Mouse (Mus musculus): ENCODE measurements around the gene Plcl2. TPM values are rescaled to one million over a fixed set of nuclear protein-coding genes. Genes with fewer than 3 reads are reported as not detected.
A peak's percentile ranks its signal among the peaks of the same experiment; 100 is the strongest.
"Not testable (repeated sequence)": the region's sequence is repeated elsewhere in the genome, so short reads cannot be mapped to it uniquely, and the experiment has no call there.

Gene Plcl2
- total RNA-seq, 2 experiments from 2014 or later: 7.9 to 11.5 TPM

DNA sequence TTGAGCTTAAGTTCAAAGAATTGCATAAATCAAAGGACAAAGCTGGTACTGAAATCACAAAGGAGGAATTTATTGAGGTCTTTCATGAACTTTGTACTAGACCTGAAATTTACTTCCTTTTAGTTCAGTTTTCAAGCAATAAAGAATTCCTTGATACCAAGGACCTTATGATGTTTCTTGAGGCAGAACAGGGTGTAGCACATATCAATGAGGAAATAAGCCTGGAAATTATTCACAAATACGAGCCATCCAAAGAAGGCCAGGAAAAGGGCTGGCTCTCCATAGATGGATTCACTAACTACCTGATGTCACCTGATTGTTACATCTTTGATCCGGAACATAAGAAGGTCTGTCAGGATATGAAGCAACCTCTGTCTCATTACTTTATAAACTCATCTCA is 97.7 kb downstream of the Plcl2 start:
- DNase-seq: no peak
- intact Hi-C loops (cut with DNase I): no loop called here

GRCm38 (mm10) chr17:50609908-50610307 is 100.7 kb downstream of the Plcl2 start:
- intact Hi-C loops (cut with DNase I): no loop called here
- no peak for DNase-seq

GRCm38 (mm10) chr17:50620794-50621537 is 111.8 kb downstream of the Plcl2 start:
- DNase-seq: no peak
- intact Hi-C loops (cut with DNase I): no loop called here

GRCm38 (mm10) chr17:50621996-50622395 is 112.8 kb downstream of the Plcl2 start:
- DNase-seq: no peak
- intact Hi-C loops (cut with DNase I): no loop called here

DNA sequence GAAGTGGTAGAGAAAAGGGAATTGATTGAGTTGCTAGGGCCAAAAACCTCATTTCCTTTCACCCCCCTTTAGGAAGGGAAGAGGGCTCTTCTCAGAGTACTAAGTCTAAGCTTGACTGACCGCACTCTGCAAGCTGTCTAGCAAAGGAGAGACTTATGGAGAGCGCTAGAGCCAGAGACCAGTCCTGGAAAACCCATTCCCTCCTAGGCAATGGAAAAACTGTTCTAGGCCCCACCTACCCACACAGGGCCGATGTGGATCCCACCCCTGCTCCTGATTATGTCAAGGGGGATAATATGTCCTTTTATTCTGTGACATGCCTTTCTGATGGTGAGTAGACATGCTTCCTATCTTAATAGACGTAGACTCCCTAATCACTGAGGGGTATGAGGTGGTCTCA is 116.4 kb downstream of the Plcl2 start:
- intact Hi-C loops (cut with DNase I): loop anchor here (5.0 kb wide), 1 partner anchor 58 kb away; no protein-coding TSS in a partner anchor
- DNase-seq: no peak

- intact Hi-C loops (cut with DNase I): loop anchor here (1.0 to 5.0 kb wide), 3 partner anchors 60 to 337 kb away; partner anchors contain the start of gene Plcl2
- DNase-seq: no peak
These were observed 118.5 kb downstream of the Plcl2 start for GRCm38 (mm10) chr17:50627658-50628057.

GRCm38 (mm10) chr17:50628716-50629115 is 119.5 kb downstream of the Plcl2 start:
- intact Hi-C loops (cut with DNase I): loop anchor here (1.0 to 5.0 kb wide), 3 partner anchors 61 to 338 kb away; partner anchors contain the start of gene Plcl2
- DNase-seq: no peak

DNA sequence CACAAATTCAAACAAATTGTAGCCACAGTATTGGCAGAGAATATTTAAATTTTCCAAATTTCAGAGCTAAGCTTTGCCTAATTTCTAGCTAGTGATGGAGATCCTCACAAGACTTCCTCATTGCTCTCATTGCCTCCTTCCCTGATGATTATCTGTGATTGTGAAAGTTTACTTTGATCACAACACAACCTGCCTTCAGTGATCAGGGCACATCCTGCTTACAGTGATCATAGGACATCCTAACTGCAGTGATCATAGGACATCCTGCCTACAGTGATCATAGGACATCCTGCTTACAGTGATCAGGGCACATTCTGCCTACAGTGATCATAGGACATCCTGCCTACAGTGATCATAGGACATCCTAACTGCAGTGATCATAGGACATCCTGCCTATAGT is 121.8 kb downstream of the Plcl2 start:
- intact Hi-C loops (cut with DNase I): loop anchor here (2.0 kb wide), 1 partner anchor 212 kb away; no protein-coding TSS in a partner anchor
- DNase-seq: not testable (repeated sequence)

DNA sequence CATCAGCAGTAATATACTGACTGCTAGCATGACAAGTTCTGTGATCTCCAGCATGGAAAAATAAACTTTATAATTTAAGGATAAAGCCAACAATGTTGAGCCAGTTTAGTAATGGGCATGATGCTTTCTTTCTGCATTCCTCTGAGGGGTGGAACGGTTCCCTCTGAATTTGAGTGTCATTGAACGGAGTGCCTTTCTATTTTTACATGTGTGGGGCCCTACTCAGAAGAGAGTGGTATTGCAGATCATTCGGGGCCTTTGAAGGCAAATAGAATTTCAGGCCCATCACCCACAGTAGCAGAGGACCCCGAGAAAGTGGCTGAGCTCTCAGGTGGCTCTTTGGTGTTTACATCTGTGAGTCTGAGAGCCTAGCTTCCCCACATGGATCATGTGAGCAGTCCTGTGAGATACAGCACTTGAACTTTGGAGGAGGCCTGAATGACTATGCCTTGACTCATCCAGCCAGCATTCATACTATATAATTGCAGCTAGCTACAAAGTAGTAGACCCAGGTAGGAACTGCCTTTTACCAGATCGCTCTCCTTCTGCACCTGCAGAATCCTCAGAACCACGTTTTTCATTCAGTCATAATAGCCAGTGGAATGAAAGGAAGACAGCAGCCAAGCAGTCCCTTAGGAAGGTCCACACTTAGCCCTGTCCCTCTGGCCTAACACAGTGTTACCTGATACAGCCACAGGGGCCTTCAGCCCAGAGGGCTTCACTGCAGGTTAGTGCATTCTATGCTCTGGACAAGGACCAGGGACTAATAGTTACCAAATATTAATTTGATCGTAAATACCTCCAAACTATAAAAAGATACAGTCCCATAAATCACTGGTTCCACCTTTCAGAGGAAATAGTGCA is 125.0 kb downstream of the Plcl2 start:
- intact Hi-C loops (cut with DNase I): no loop called here
- DNase-seq: no peak

DNA sequence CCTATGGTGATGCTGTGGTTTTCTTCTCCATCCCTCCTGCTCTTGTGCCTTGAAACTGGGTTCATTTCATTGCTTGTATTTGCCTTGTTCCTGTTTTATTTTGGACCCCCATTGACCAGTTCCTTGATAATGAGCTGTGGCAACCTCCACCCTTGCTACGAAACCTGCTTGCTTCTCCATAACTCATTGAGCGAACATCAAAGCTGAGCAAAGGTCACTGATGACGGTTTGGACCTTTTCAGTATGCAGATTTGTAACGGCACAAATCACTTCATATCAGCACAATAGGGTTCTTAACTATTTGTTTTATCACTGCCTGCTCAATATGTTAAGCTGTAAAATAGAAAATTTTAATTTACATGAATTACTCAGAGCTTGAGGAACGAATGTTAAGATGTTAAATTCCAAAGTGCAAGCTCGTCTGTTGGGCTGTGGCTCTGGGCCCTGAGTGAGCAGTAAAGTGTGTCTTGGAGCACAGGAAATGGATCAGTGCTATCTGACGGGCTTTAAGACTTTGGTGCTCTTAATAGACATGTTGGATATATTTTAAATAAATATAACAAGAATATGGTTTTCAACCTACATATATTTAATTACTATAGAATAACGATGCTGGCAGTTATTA is 126.9 kb downstream of the Plcl2 start:
- intact Hi-C loops (cut with DNase I): no loop called here
- no peak for DNase-seq

DNA sequence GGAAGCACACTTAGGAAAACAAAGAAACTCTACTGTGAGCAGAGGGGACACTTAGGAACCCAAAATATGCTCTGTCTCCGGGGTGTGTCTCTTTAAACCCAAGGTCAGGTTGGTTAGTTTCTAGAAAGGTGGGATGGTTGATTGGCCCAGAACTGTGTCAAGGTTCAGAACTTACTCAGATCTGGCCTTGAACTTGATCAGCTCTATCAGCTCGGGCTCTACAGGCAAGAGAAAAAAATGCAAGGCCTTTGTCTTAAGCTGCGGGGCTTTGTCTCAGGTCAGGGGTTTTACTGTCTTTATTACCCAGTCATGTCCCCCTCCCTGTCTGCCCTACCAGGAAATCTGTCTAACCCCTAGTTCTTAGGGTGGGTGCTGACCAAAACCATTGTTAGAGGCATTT is 129.6 kb downstream of the Plcl2 start:
- intact Hi-C loops (cut with DNase I): no loop called here
- DNase-seq: no peak

GRCm38 (mm10) chr17:50641076-50641610 is 131.9 kb downstream of the Plcl2 start:
- DNase-seq: no peak
- intact Hi-C loops (cut with DNase I): loop anchor here (5.0 kb wide), 1 partner anchor 136 kb away; no protein-coding TSS in a partner anchor

DNA sequence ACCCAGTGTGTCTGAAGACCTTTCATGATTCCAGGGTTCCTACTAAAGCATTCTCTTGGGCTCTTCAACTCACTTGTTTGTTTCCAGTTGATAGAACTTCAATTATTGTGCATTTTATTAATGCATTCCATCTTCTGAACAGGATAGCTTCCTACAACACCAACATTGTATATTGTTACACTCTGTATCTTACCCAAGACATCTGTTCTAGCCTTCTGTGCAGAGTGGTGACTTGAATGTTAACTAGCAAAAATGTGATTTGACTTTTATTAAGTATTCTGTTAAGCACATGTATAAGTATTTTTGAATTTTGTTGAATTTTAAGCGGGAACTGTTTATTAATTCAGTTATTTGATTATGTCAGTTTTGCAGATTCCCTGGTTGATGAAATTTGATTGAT is 132.7 kb downstream of the Plcl2 start:
- intact Hi-C loops (cut with DNase I): loop anchor here (5.0 kb wide), 1 partner anchor 135 kb away; no protein-coding TSS in a partner anchor
- DNase-seq: no peak

- DNase-seq: peak in 1 of 2 experiments; percentile 27
- intact Hi-C loops (cut with DNase I): loop anchor here (5.0 kb wide), 1 partner anchor 134 kb away; no protein-coding TSS in a partner anchor
These were observed 134.2 kb downstream of the Plcl2 start for GRCm38 (mm10) chr17:50643356-50643755.

DNA sequence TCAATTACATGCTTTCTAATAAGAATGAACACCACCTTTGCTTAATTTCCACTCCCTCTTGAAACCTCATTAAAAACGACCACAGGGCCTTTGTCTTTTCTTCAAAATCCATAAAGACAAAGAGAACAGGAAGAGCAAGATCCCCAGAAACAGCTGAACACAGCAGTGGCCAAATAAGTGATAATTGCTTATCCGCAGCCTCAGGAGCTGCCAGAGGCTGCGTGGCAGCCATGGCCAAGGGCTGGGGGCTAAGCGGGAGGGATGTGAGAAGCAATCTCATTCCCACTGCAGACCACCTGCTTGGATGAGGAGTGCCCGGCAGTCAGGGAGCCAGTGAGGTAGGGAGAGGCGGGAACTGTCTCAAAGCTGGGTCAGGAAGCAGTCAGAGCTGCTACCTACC is 134.8 kb downstream of the Plcl2 start:
- intact Hi-C loops (cut with DNase I): loop anchor here (5.0 kb wide), 1 partner anchor 133 kb away; no protein-coding TSS in a partner anchor
- DNase-seq: no peak

GRCm38 (mm10) chr17:50648141-50648540 is 138.9 kb downstream of the Plcl2 start:
- intact Hi-C loops (cut with DNase I); DNase-seq: not testable (repeated sequence)

DNA sequence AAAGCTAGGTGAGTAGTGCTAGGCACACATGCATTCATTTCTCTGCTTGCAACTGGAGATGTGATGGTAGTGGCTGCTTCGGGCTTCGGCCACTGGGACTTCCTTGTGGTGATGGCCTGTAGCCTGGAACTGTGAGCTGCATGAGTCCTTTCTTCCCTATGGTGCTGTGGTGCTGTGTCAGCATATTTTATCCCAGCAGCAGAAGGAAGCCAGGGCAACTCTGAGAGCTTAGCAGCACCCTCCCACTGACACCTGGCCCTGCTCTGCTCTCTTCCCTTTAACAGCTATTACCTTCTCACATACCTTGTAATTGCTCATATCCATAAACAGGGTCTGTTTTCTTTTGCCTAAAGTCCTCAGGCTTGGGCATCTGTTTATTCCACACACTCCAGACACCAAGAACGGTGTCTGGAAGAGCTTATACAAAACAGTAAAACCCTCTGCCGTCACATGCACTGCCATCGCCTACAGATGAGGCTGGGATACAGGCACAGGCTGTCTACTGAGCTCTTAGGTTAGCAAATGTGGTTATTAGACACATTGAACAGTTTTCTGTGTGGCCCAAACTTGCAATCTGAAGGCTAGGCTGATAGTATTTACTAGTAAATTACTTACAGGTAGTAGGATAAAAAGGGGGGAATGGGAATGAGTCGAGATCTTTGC is 139.7 kb downstream of the Plcl2 start:
- no peak for DNase-seq
- intact Hi-C loops (cut with DNase I): no loop called here

DNA sequence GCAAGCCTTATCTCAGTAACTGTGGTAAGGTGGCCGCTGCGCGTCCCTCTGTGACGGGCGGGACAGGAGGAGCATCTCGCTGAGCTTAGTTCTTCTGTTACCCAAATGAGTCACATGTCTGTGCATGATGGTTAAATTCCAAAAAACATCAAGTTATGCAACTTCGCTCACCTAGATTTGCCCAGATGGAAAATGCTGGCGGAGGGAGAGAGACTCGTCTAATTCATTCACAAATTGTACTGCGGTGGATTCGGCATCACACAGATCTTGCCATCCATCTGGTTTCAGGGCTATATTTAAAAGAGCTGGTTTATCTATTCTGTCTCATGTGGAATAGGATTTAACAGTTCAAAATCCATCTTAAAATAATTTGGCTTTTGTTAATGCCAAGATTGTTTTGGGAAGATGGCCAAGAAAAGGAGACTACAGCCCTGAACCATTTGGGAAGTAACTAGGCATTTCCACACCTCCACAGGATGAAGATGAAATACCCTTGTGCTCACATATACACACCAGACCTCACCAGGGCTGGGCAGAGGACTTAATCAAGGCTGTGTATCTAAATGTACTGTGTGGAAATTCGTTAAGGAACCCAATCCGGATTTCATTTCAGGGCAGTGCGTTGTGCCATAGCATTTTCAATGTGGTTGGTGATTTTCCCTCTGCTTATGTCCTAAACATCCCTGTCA is 141.5 kb downstream of the Plcl2 start:
- no peak for DNase-seq
- intact Hi-C loops (cut with DNase I): no loop called here

GRCm38 (mm10) chr17:50654741-50655415 is 145.7 kb downstream of the Plcl2 start:
- intact Hi-C loops (cut with DNase I): no loop called here
- no peak for DNase-seq

Data from heart, postnatal 36 days (tissue).